Mouse (Mus musculus) megakaryocyte-erythroid progenitor cell, adult 5-6 weeks (primary cell): ENCODE measurements at regions not wholly inside any gene's neighbourhood (a gene's known extent, or its start where the extent isn't known, plus 50 kb on each side); places are given as distances from the start of the nearest gene placed in this dataset.

Experiments
- ATAC-seq: replicated peaks from 2 replicates; pipeline ENCODE4 v1.8.0; 2016; ENCODE audit warnings: mild to moderate bottlenecking, inconsistent platforms; ENCODE audit not compliant: severe bottlenecking, poor library complexity, low FRiP score, low TSS enrichment

- no peak for ATAC-seq
Observed at GRCm38 (mm10) chr8:30444274-30444673, 2984.2 kb upstream of the 5930422O12Rik start.

GRCm38 (mm10) chr8:30458136-30458535 lies 2970.4 kb upstream of the 5930422O12Rik start:
- no peak for ATAC-seq

GRCm38 (mm10) chr8:30482956-30483355 lies 2945.6 kb upstream of the 5930422O12Rik start:
- no peak for ATAC-seq

GRCm38 (mm10) chr8:30494851-30495355 lies 2933.6 kb upstream of the 5930422O12Rik start:
- ATAC-seq = no peak

GRCm38 (mm10) chr8:30502164-30502563 lies 2926.3 kb upstream of the 5930422O12Rik start:
- ATAC-seq = no peak

- no peak for ATAC-seq
Observed at GRCm38 (mm10) chr8:30511358-30511757, 2917.2 kb upstream of the 5930422O12Rik start.

- no peak for ATAC-seq
Observed at GRCm38 (mm10) chr8:30522806-30523462, 2905.6 kb upstream of the 5930422O12Rik start.

GRCm38 (mm10) chr8:30532862-30533500 lies 2895.5 kb upstream of the 5930422O12Rik start:
- ATAC-seq = no peak

- no peak for ATAC-seq
Observed at GRCm38 (mm10) chr8:30533501-30533870, 2895.0 kb upstream of the 5930422O12Rik start.

- ATAC-seq = no peak
Observed at GRCm38 (mm10) chr8:30535450-30535849, 2893.1 kb upstream of the 5930422O12Rik start.

GRCm38 (mm10) chr8:30542196-30542595 lies 2886.3 kb upstream of the 5930422O12Rik start:
- ATAC-seq = no peak

- ATAC-seq = no peak
Observed at GRCm38 (mm10) chr8:30547820-30548219, 2880.7 kb upstream of the 5930422O12Rik start.

GRCm38 (mm10) chr8:30551051-30551450 lies 2877.5 kb upstream of the 5930422O12Rik start:
- no peak for ATAC-seq

- no peak for ATAC-seq
Observed at GRCm38 (mm10) chr8:30557429-30557828, 2871.1 kb upstream of the 5930422O12Rik start.

- no peak for ATAC-seq
Observed at GRCm38 (mm10) chr8:30561323-30562207, 2866.9 kb upstream of the 5930422O12Rik start.

- no peak for ATAC-seq
Observed at GRCm38 (mm10) chr8:30569799-30570198, 2858.7 kb upstream of the 5930422O12Rik start.

- no peak for ATAC-seq
Observed at GRCm38 (mm10) chr8:30570547-30570946, 2858.0 kb upstream of the 5930422O12Rik start.

- no peak for ATAC-seq
Observed at GRCm38 (mm10) chr8:30587508-30587907, 2841.0 kb upstream of the 5930422O12Rik start.

GRCm38 (mm10) chr8:30602421-30602820 lies 2826.1 kb upstream of the 5930422O12Rik start:
- ATAC-seq = no peak

- no peak for ATAC-seq
Observed at GRCm38 (mm10) chr8:30630332-30630731, 2798.2 kb upstream of the 5930422O12Rik start.
